Mouse (Mus musculus) testis, adult 2 months (tissue): ENCODE data around the gene Gm8232. TPM values are rescaled to one million over a fixed set of nuclear protein-coding genes. Genes with fewer than 3 reads are reported as not detected.
"Not testable (repeated sequence)": the region's sequence is repeated elsewhere in the genome, so short reads cannot be mapped to it uniquely, and the experiment has no call there.

ENCODE experiments used
- H3K27ac ChIP-seq: fragments of 200-500 bp; 2 replicates; pipeline ENCODE4 v1.5.1; 2012; ENCODE audit warnings: low read depth, low read length; ENCODE audit not compliant: control insufficient read depth, insufficient read depth
- H3K27me3 ChIP-seq: fragments of 200-500 bp; 2 replicates; pipeline ENCODE4 v1.6.1; 2012; ENCODE audit warnings: mild to moderate bottlenecking, low read length, moderate library complexity; ENCODE audit not compliant: control insufficient read depth, insufficient read depth
- H3K36me3 ChIP-seq: fragments of 200-500 bp; 2 replicates; pipeline ENCODE4 v1.6.1; 2012; ENCODE audit warnings: mild to moderate bottlenecking, low read length; ENCODE audit not compliant: control insufficient read depth, insufficient read depth
- H3K4me1 ChIP-seq: fragments of 200-500 bp; 2 replicates; pipeline ENCODE4 v1.6.1; 2012; ENCODE audit warnings: low read length; ENCODE audit not compliant: control insufficient read depth, insufficient read depth
- H3K4me3 ChIP-seq: fragments of 200-500 bp; 2 replicates; pipeline ENCODE4 v1.5.1; 2012; ENCODE audit warnings: low read depth, mild to moderate bottlenecking, low read length, moderate library complexity, mixed read lengths; ENCODE audit not compliant: control insufficient read depth
- polyA plus RNA-seq: library from polyadenylated mRNA; depleted of rRNA; stranded (reverse); fragments of >200 nt; gene quantifications from 2 replicates; pipeline ENCODE4 v1.2.3, GENCODE M21; 2012; rRNA removed

Gm8232 gene
- 1.2 and 1.8 TPM in 2 replicates for polyA plus RNA-seq

GRCm38 (mm10) chr14:44433335-44433734 lies at the start of gene Gm8232:
Gm8232 (plus strand) TSS chr14:44433635.
- H3K4me3 ChIP-seq, result peak within 1 kb of the TSS; percentile 71
- H3K4me1 ChIP-seq, H3K27ac ChIP-seq, H3K36me3 ChIP-seq, H3K27me3 ChIP-seq: not testable (repeated sequence)

- peak overlapping the region; percentile 65 for H3K4me3 ChIP-seq
- not testable (repeated sequence) for H3K27me3 ChIP-seq, H3K27ac ChIP-seq, H3K4me1 ChIP-seq, H3K36me3 ChIP-seq
Observed at GRCm38 (mm10) chr14:44384233-44384632, 49.2 kb upstream of the Gm8232 start.

- not testable (repeated sequence) for H3K4me1 ChIP-seq, H3K36me3 ChIP-seq, H3K27ac ChIP-seq, H3K4me3 ChIP-seq, H3K27me3 ChIP-seq
Observed at GRCm38 (mm10) chr14:44410588-44410987, 22.8 kb upstream of the Gm8232 start, which contains the start of gene Gm3371. Gm3371 (minus strand) TSS chr14:44410688.

Other genes starting within 250 kb of the Gm8232 start
- gene Gm8212, start 236.0 kb upstream of the Gm8232 start, polyA plus RNA-seq, result 0.63 and 2.4 TPM in 2 replicates
- gene 4930503E14Rik, start 220.4 kb upstream of the Gm8232 start, polyA plus RNA-seq, result 6.8 and 7.4 TPM in 2 replicates
- gene Gm8220, start 148.1 kb upstream of the Gm8232 start, polyA plus RNA-seq, result 3.3 TPM in 2 replicates
- 2.2 and 3.0 TPM in 2 replicates for gene Gm5930, start 95.1 kb upstream of the Gm8232 start, polyA plus RNA-seq
- 1.2 and 1.7 TPM in 2 replicates for gene Gm8229, start 68.3 kb upstream of the Gm8232 start, polyA plus RNA-seq
- gene Gm3371, start 22.9 kb upstream of the Gm8232 start, polyA plus RNA-seq, result 1.5 and 1.6 TPM in 2 replicates
- 17.0 and 21.5 TPM in 2 replicates for gene BC061237, start 58.8 kb downstream of the Gm8232 start, polyA plus RNA-seq
- not detected in 2 replicates for gene Gm17093, start 84.6 kb downstream of the Gm8232 start, polyA plus RNA-seq
- 1.1 and 1.7 TPM in 2 replicates for gene Gm8247, start 149.5 kb downstream of the Gm8232 start, polyA plus RNA-seq
- 6.0 and 7.1 TPM in 2 replicates for gene Gm5624, start 194.3 kb downstream of the Gm8232 start, polyA plus RNA-seq